Mouse (Mus musculus): ENCODE measurements around the gene Gm20867. TPM values are rescaled to one million over a fixed set of nuclear protein-coding genes. Genes with fewer than 3 reads are reported as not detected.
"Not testable (repeated sequence)": the region's sequence is repeated elsewhere in the genome, so short reads cannot be mapped to it uniquely, and the experiment has no call there.

The Gm20867 gene
- not detected for polyA plus RNA-seq (2017; shearing (Covaris generic))

DNA sequence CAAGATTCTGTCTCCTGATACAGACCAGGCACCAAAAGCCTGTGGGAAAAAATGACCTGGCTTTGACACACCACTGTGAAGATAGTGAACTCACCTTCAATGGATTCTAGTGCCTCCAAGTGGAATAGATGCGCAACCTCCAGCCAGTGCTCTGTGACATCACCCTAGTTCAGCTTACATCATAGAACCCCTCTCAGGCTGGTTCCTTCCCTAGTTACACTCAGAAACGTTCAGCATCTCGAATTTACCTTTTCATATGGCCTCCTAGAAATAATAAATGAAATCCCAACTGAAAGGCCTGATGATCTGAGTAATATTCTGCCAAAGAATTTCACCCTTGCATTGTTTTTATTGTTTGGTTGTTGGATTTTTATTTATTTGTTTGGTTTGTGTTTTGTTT is at the start of gene Gm20867:
TSS of gene Gm20867 (minus strand) at position 101 of the 400 bp plus-strand sequence.
- ATAC-seq: not testable (repeated sequence)

Other genes with a start within 250 kb of the Gm20867 start
- gene Gm29564, start 249.8 kb upstream of the Gm20867 start, polyA plus RNA-seq (2017; shearing (Covaris generic)): not detected

Measured in CD4-positive, CD25-positive, alpha-beta regulatory T cell, adult 4 months (primary cell).